Mouse (Mus musculus) megakaryocyte, embryonic 14.5 days (primary cell): ENCODE measurements at regions not wholly inside any gene's neighbourhood (a gene's known extent, or its start where the extent isn't known, plus 50 kb on each side); places are given as distances from the start of the nearest gene placed in this dataset.

ENCODE experiments used
- H3K27me3 ChIP-seq: replicated peaks from 2 replicates; pipeline ENCODE3; 2012; ENCODE audit warnings: inconsistent platforms
- H3K36me3 ChIP-seq: replicated peaks from 2 replicates; pipeline ENCODE3; 2012; ENCODE audit warnings: low read length, inconsistent platforms, mixed read lengths
- H3K4me1 ChIP-seq: 2 replicates; pipeline ENCODE4 v1.6.1; 2012; ENCODE audit warnings: inconsistent platforms
- H3K4me3 ChIP-seq: replicated peaks from 2 replicates; pipeline ENCODE3; 2012; ENCODE audit warnings: moderate library complexity, mild to moderate bottlenecking, inconsistent platforms
- H3K9me3 ChIP-seq: 2 replicates; pipeline ENCODE4 v1.6.1; 2012; ENCODE audit warnings: inconsistent platforms
- FLI1 ChIP-seq: IDR thresholded peaks from 2 replicates; pipeline ENCODE4 v1.6.1; 2012; ENCODE audit warnings: low read length, inconsistent platforms, mixed read lengths
- GATA1 ChIP-seq: IDR thresholded peaks from 3 replicates; pipeline ENCODE4 v1.6.1; 2012; ENCODE audit warnings: mixed read lengths, low read length, inconsistent platforms, borderline replicate concordance

GRCm38 (mm10) chr4:62778621-62779020 is 186.8 kb upstream of the Zfp618 start:
- Histone ChIP-seq H3K36me3 (no peaks in the 10 kb centered on the region), H3K27me3 (peaks cover 80% of the 10 kb centered on the region), H3K4me1 (peaks cover 23% of the 10 kb centered on the region), H3K9me3 (peaks cover 9% of the 10 kb centered on the region), H3K4me3 (no peak overlapping the region)
- TF ChIP-seq FLI1, result no peak

- no peaks in the 10 kb centered on the region for H3K36me3 ChIP-seq
- peaks cover 16% of the 10 kb centered on the region for H3K4me1 ChIP-seq
- peak overlapping the region; percentile 89 for H3K4me3 ChIP-seq
- TF ChIP-seq FLI1, result no peak
- no peak for TF ChIP-seq GATA1
- H3K9me3 ChIP-seq, result peaks cover 9% of the 10 kb centered on the region
- peaks cover 80% of the 10 kb centered on the region for H3K27me3 ChIP-seq
Observed at GRCm38 (mm10) chr4:62780409-62780808, 185.0 kb upstream of the Zfp618 start.

- H3K4me1 ChIP-seq, result peaks cover 16% of the 10 kb centered on the region
- no peak for TF ChIP-seq GATA1
- no peak for TF ChIP-seq FLI1
- H3K36me3 ChIP-seq, result no peaks in the 10 kb centered on the region
- H3K9me3 ChIP-seq, result peaks cover 9% of the 10 kb centered on the region
- peaks cover 82% of the 10 kb centered on the region for H3K27me3 ChIP-seq
- H3K4me3 ChIP-seq, result peak overlapping the region; percentile 89
Observed at GRCm38 (mm10) chr4:62780837-62781236, 184.5 kb upstream of the Zfp618 start.

- peaks cover 80% of the 10 kb centered on the region for H3K27me3 ChIP-seq
- peaks cover 16% of the 10 kb centered on the region for H3K4me1 ChIP-seq
- peak overlapping the region; percentile 6 for H3K4me3 ChIP-seq
- peaks cover 4% of the 10 kb centered on the region for H3K9me3 ChIP-seq
- no peak for TF ChIP-seq GATA1
- TF ChIP-seq FLI1, result no peak
- no peaks in the 10 kb centered on the region for H3K36me3 ChIP-seq
Observed at GRCm38 (mm10) chr4:62781309-62781800, 184.0 kb upstream of the Zfp618 start.

- TF ChIP-seq GATA1, result no peak
- Histone ChIP-seq H3K9me3 (no peaks in the 10 kb centered on the region), H3K27me3 (peaks cover 86% of the 10 kb centered on the region), H3K4me3 (no peak overlapping the region), H3K4me1 (peaks cover 11% of the 10 kb centered on the region), H3K36me3 (no peaks in the 10 kb centered on the region)
Observed at GRCm38 (mm10) chr4:62785711-62786110, 179.7 kb upstream of the Zfp618 start.

- Histone ChIP-seq H3K9me3 (no peaks in the 10 kb centered on the region), H3K4me3 (no peak overlapping the region), H3K36me3 (no peaks in the 10 kb centered on the region), H3K4me1 (no peaks in the 10 kb centered on the region), H3K27me3 (peaks cover 79% of the 10 kb centered on the region)
- TF ChIP-seq GATA1 (no peak), FLI1 (no peak)
Observed at GRCm38 (mm10) chr4:62789696-62790095, 175.7 kb upstream of the Zfp618 start.

- Histone ChIP-seq H3K36me3 (no peaks in the 10 kb centered on the region), H3K4me1 (no peaks in the 10 kb centered on the region), H3K27me3 (peaks cover 74% of the 10 kb centered on the region), H3K9me3 (no peaks in the 10 kb centered on the region), H3K4me3 (no peak overlapping the region)
- TF ChIP-seq GATA1, result no peak
- no peak for TF ChIP-seq FLI1
Observed at GRCm38 (mm10) chr4:62793582-62793981, 171.8 kb upstream of the Zfp618 start.

GRCm38 (mm10) chr4:62795538-62795937 is 169.8 kb upstream of the Zfp618 start:
- Histone ChIP-seq H3K27me3 (peaks cover 78% of the 10 kb centered on the region), H3K36me3 (no peaks in the 10 kb centered on the region), H3K4me3 (no peak overlapping the region), H3K4me1 (no peaks in the 10 kb centered on the region), H3K9me3 (peaks cover 3% of the 10 kb centered on the region)
- TF ChIP-seq GATA1, result no peak
- TF ChIP-seq FLI1, result no peak

- Histone ChIP-seq H3K27me3 (peaks cover 79% of the 10 kb centered on the region), H3K36me3 (peaks cover 3% of the 10 kb centered on the region), H3K9me3 (peaks cover 34% of the 10 kb centered on the region), H3K4me1 (no peaks in the 10 kb centered on the region; the same call in 1 of the 2 replicates), H3K4me3 (no peak overlapping the region)
- TF ChIP-seq FLI1, result no peak
Observed at GRCm38 (mm10) chr4:62799923-62800322, 165.4 kb upstream of the Zfp618 start.

- Histone ChIP-seq H3K9me3 (peaks cover 29% of the 10 kb centered on the region), H3K4me1 (peaks cover 40% of the 10 kb centered on the region), H3K36me3 (peaks cover 3% of the 10 kb centered on the region), H3K4me3 (peak overlapping the region; percentile 76), H3K27me3 (peaks cover 66% of the 10 kb centered on the region)
- TF ChIP-seq FLI1 (no peak), GATA1 (no peak)
Observed at GRCm38 (mm10) chr4:62805841-62806240, 159.5 kb upstream of the Zfp618 start.

- TF ChIP-seq GATA1 (no peak; the same call in 2 of the 3 replicates), FLI1 (peak; percentile 94)
- peak overlapping the region; percentile 83 for H3K4me3 ChIP-seq
- H3K4me1 ChIP-seq, result peaks cover 40% of the 10 kb centered on the region
- H3K27me3 ChIP-seq, result peaks cover 67% of the 10 kb centered on the region
- peaks cover 25% of the 10 kb centered on the region for H3K9me3 ChIP-seq
- peaks cover 3% of the 10 kb centered on the region for H3K36me3 ChIP-seq
Observed at GRCm38 (mm10) chr4:62806786-62807185, 158.6 kb upstream of the Zfp618 start.
